Mouse (Mus musculus) neural tube, embryonic 11.5 days (tissue): Measurements from ENCODE around the gene Gm42674. TPM values are rescaled to one million over a fixed set of nuclear protein-coding genes. Genes with fewer than 3 reads are reported as not detected.

Source experiments
- ATAC-seq: fragments of 200-750 bp; cut with Nextera tagmentation; 2 replicates; pipeline ENCODE4 v1.8.0; 2017; ENCODE audit warnings: moderate number of reproducible peaks, mild to moderate bottlenecking, moderate TSS enrichment, moderate library complexity; ENCODE audit not compliant: insufficient read depth, low FRiP score, low TSS enrichment
- DNase-seq: peaks from one replicate; pipeline ENCODE4 v3.0.0-alpha.2; 2015; ENCODE audit warnings: low spot score
- H3K27ac ChIP-seq: fragments of 300-500 bp; sonication (generic); 2 replicates; pipeline ENCODE4 v1.5.1; 2014; ENCODE audit warnings: low read depth, mild to moderate bottlenecking, low read length
- H3K27me3 ChIP-seq: fragments of 300-500 bp; sonication (generic); 2 replicates; pipeline ENCODE4 v1.6.1; 2014; ENCODE audit warnings: mild to moderate bottlenecking, low read length, mixed read lengths; ENCODE audit not compliant: control insufficient read depth, insufficient read depth
- H3K36me3 ChIP-seq: fragments of 300-500 bp; sonication (generic); 2 replicates; pipeline ENCODE4 v1.6.1; 2014; ENCODE audit warnings: mild to moderate bottlenecking, low read length, moderate library complexity, mixed read lengths; ENCODE audit not compliant: control insufficient read depth, insufficient read depth
- H3K4me1 ChIP-seq: fragments of 300-500 bp; sonication (generic); 2 replicates; pipeline ENCODE4 v1.6.1; 2014; ENCODE audit warnings: low read length, mixed read lengths; ENCODE audit not compliant: control insufficient read depth, insufficient read depth
- H3K4me2 ChIP-seq: fragments of 300-500 bp; sonication (generic); 2 replicates; pipeline ENCODE4 v1.6.1; 2014; ENCODE audit warnings: low read depth, mild to moderate bottlenecking, moderate library complexity
- H3K4me3 ChIP-seq: fragments of 300-500 bp; sonication (generic); 2 replicates; pipeline ENCODE4 v1.5.1; 2014; ENCODE audit warnings: low read depth, low read length
- H3K9ac ChIP-seq: fragments of 300-500 bp; sonication (generic); 2 replicates; pipeline ENCODE4 v1.6.1; 2014; ENCODE audit warnings: mild to moderate bottlenecking, low read length
- H3K9me3 ChIP-seq: fragments of 300-500 bp; sonication (generic); 2 replicates; pipeline ENCODE4 v1.6.1; 2016; ENCODE audit warnings: low read length; ENCODE audit not compliant: control insufficient read depth
- WGBS: fragments of 180-500 bp; shearing (Covaris S2); extraction: QIAGEN DNeasy Blood & Tissue Kit; methylation state at CpG from one replicate; pipeline ENCODE4 v1.1.7; 2014; 5-methylcytosine and 5-hydroxymethylcytosine counted together
- polyA plus RNA-seq: library from polyadenylated mRNA; unstranded; fragments of >200 nt; fragmentation: Nextera tagmentation; extraction: Ambion mirVana; gene quantifications from 2 replicates; pipeline ENCODE4 v1.2.1, GENCODE M21; 2014

The Gm42674 gene
- not detected in 2 replicates for polyA plus RNA-seq

GRCm38 (mm10) chr3:90601486-90602110 is at the start of gene Gm42674:
Gene Gm42674 (plus strand): TSS chr3:90601904.
- Histone ChIP-seq H3K4me2 (no peak within 1 kb of the TSS), H3K4me3 (no peak within 1 kb of the TSS), H3K9me3 (no peaks in the 10 kb centered on the region), H3K9ac (no peak within 1 kb of the TSS), H3K4me1 (no peaks in the 10 kb centered on the region), H3K27me3 (no peaks in the 10 kb centered on the region), H3K36me3 (no peaks in the 10 kb centered on the region), H3K27ac (no peak within 1 kb of the TSS)
- DNase-seq, result no peak
- ATAC-seq, result no peak
- 87% methylated on average over 11 of the region's 11 CpGs for WGBS

GRCm38 (mm10) chr3:90552231-90552630 is 49.5 kb upstream of the Gm42674 start:
- no peaks in the 10 kb centered on the region for H3K9me3 ChIP-seq

GRCm38 (mm10) chr3:90555954-90556353 is 45.8 kb upstream of the Gm42674 start:
- Histone ChIP-seq H3K27ac (no peak overlapping the region), H3K9me3 (no peaks in the 10 kb centered on the region), H3K27me3 (no peaks in the 10 kb centered on the region), H3K36me3 (no peaks in the 10 kb centered on the region), H3K4me3 (no peak overlapping the region), H3K9ac (no peak overlapping the region), H3K4me1 (no peaks in the 10 kb centered on the region), H3K4me2 (no peak overlapping the region)
- 58% methylated on average over 5 of the region's 5 CpGs for WGBS
- no peak for ATAC-seq
- peak; percentile 15 for DNase-seq

More at GRCm38 (mm10) chr3:90552231-90552630, 49.5 kb upstream of the Gm42674 start:
- Histone ChIP-seq H3K4me2 (no peak overlapping the region), H3K9ac (no peak overlapping the region), H3K27ac (no peak overlapping the region), H3K4me1 (no peaks in the 10 kb centered on the region), H3K36me3 (no peaks in the 10 kb centered on the region), H3K4me3 (no peak overlapping the region), H3K27me3 (no peaks in the 10 kb centered on the region)
- DNase-seq, result no peak
- 83% methylated on average over 2 of the region's 2 CpGs for WGBS
- no peak for ATAC-seq

GRCm38 (mm10) chr3:90560008-90560628 is 41.6 kb upstream of the Gm42674 start, which contains the start of gene S100a3:
Gene S100a3 (plus strand): TSS chr3:90560578.
- DNase-seq, result no peak
- 76% methylated on average over 6 of the region's 6 CpGs for WGBS
- Histone ChIP-seq H3K4me2 (no peak within 1 kb of the TSS), H3K9me3 (no peaks in the 10 kb centered on the region), H3K27ac (no peak within 1 kb of the TSS), H3K4me1 (no peaks in the 10 kb centered on the region), H3K9ac (no peak within 1 kb of the TSS), H3K4me3 (no peak within 1 kb of the TSS), H3K27me3 (no peaks in the 10 kb centered on the region), H3K36me3 (no peaks in the 10 kb centered on the region)
- no peak for ATAC-seq

GRCm38 (mm10) chr3:90574691-90575090 is 27.0 kb upstream of the Gm42674 start:
- no peaks in the 10 kb centered on the region for H3K27me3 ChIP-seq
- H3K9ac ChIP-seq, result no peak overlapping the region
- no peaks in the 10 kb centered on the region for H3K4me1 ChIP-seq
- no peaks in the 10 kb centered on the region for H3K36me3 ChIP-seq
- ATAC-seq (no peak), DNase-seq (no peak)
- H3K4me3 ChIP-seq, result no peak overlapping the region
- WGBS, result 90% methylated on average over 5 of the region's 5 CpGs
- H3K27ac ChIP-seq, result no peak overlapping the region
- H3K4me2 ChIP-seq, result no peak overlapping the region
- no peaks in the 10 kb centered on the region for H3K9me3 ChIP-seq

GRCm38 (mm10) chr3:90575320-90575719 is 26.4 kb upstream of the Gm42674 start:
- DNase-seq, result no peak
- H3K4me3 ChIP-seq, result no peak overlapping the region
- 86% methylated on average over 3 of the region's 3 CpGs for WGBS

GRCm38 (mm10) chr3:90576351-90577001 is 25.2 kb upstream of the Gm42674 start:
- Histone ChIP-seq H3K27ac (no peak overlapping the region), H3K4me2 (no peak overlapping the region), H3K9me3 (no peaks in the 10 kb centered on the region), H3K9ac (no peak overlapping the region), H3K4me3 (no peak overlapping the region), H3K36me3 (no peaks in the 10 kb centered on the region), H3K4me1 (no peaks in the 10 kb centered on the region), H3K27me3 (no peaks in the 10 kb centered on the region)
- ATAC-seq (no peak), DNase-seq (no peak)
- 79% methylated on average over 10 of the region's 10 CpGs for WGBS

More at GRCm38 (mm10) chr3:90575320-90575719, 26.4 kb upstream of the Gm42674 start:
- Histone ChIP-seq H3K27me3 (no peaks in the 10 kb centered on the region), H3K36me3 (no peaks in the 10 kb centered on the region), H3K4me1 (no peaks in the 10 kb centered on the region), H3K27ac (no peak overlapping the region), H3K9me3 (no peaks in the 10 kb centered on the region), H3K9ac (no peak overlapping the region), H3K4me2 (no peak overlapping the region)
- no peak for ATAC-seq

- no peaks in the 10 kb centered on the region for H3K4me1 ChIP-seq
- DNase-seq, result no peak
- WGBS, result 78% methylated on average over 7 of the region's 7 CpGs
Measured at GRCm38 (mm10) chr3:90579433-90579832, 22.3 kb upstream of the Gm42674 start.

More at GRCm38 (mm10) chr3:90579433-90579832, 22.3 kb upstream of the Gm42674 start:
- Histone ChIP-seq H3K4me3 (no peak overlapping the region), H3K9ac (no peak overlapping the region), H3K27me3 (no peaks in the 10 kb centered on the region), H3K4me2 (no peak overlapping the region), H3K9me3 (no peaks in the 10 kb centered on the region), H3K27ac (no peak overlapping the region), H3K36me3 (no peaks in the 10 kb centered on the region)
- ATAC-seq, result no peak
